Mouse (Mus musculus): Measurements from ENCODE around the gene Rln3.

Gene Rln3

DNA sequence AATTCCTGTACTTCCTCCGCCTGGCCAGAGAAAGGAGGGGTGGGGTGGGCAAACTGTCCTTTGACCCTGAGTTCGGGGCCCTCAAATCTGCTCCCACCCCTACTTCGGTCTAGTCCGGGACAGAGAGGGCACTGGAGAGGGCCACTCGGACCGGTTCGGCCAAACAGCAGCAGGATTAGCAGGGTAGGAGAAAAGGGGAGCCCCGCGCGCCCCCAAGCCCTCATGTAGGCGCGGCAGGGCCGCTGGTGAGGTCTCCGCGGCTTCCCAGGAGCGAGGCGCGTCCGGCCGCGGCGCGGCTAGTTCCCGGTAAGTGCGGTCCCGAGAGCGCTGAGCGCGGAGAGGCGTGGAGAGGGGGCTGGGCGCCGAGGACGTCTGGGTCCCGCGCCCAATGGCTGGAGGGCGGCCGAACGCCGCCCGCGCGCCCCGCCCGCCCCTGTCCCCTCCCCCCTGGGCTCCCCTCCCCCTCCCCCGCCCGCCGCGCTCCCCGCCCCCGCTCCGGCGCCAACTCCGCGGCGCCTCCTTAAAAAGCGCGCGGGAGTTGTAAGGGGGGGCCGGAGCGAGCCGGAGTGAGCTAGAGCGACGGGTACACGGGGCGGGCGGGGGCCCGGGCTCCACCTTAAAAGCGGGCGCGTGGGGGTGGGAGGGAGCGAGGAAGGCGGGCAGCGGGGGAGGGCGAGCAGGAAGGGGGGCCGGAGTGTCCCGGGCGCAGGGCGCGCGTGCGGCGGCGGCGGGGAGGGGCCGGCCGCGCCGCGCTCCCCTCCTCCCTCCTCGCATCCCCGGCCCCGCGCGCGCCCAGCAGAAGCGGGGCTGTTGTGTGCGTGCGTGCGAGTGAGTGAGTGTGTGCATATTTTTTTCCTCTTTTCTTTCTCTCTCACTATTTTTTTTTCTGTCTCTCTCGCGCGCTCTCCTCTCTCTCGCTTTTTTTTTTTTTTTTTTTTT lies 48.0 kb downstream of the Rln3 start:
- peak; percentile 83 for DNase-seq (ENCODE audit: low read depth)

DNA sequence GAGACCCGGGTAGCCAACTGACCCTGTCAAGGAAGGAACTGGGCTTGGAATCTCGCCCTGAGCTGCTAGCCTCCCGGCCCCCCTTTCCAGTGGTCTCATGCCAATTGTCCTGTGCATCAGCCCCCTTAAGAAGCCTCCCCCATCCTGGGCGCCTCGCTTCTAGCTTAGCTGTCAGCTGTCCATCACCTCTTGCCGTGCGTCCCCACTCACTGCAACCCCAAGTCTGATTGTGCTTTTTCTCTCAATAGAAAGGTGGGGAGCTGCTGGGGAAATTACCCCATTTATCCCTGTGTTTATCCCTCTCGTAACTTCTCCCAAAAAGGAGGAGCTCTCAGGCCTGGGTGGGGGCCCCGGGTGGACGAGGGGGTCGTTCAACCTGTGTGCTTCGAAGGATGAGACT lies 48.8 kb downstream of the Rln3 start:
- no peak for DNase-seq (ENCODE audit: low read depth)

DNA sequence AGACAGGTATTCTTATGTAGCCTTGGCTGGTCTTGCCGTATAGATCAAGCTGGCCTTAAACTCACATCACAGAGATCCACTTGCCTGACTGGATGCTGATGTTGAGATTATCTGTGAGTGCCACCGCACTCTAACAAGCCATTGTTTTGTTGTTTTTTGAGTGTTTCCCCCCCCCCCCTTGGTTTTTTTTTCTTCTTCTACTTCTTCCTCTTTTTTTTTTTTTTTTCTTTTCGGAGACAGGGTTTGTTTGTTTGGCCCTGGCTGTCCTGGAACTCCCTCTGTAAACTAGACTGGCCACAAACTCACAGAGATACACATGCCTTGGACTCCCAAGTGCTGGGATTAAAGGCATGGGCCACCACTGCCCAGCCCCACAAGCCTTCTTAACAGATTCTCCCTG lies 50.8 kb downstream of the Rln3 start:
- no peak for DNase-seq (ENCODE audit: low read depth)
